Mouse (Mus musculus) adrenal gland, postnatal 25 days (tissue): ENCODE measurements around the gene Enox1. TPM values are rescaled to one million over a fixed set of nuclear protein-coding genes. Genes with fewer than 3 reads are reported as not detected.
A peak's percentile ranks its signal among the peaks of the same experiment; 100 is the strongest.

Source experiments
- DNase-seq: peaks from one replicate; pipeline ENCODE4 v3.0.0; 2021; ENCODE audit warnings: mixed read lengths
- total RNA-seq: library from RNA; stranded (reverse); gene quantifications from 2 replicates; pipeline ENCODE4 v1.2.3, GENCODE M21; 2021

The Enox1 gene
- total RNA-seq, 1 experiment from 2014 or later, result 4.9 TPM

DNA sequence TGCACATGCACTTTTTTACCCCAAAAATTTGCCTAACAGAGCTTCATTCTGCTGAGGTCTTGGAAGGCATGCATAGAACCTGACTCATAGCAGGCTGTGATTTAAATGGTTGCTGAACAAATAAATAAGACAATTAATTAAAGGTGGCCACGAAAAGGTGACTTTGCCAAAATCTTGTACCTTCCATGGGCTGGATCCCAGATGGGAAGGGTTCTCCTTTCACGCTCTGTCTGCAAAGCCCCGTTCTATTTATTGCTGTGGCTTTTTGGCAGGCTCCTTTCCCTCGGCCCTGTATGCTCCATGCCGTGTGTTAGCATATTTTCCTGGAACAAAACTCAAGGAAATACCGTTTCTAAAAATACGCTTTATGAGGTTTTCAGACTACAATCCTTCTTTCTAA lies 300.3 kb downstream of the Enox1 start:
- no peak for DNase-seq

DNA sequence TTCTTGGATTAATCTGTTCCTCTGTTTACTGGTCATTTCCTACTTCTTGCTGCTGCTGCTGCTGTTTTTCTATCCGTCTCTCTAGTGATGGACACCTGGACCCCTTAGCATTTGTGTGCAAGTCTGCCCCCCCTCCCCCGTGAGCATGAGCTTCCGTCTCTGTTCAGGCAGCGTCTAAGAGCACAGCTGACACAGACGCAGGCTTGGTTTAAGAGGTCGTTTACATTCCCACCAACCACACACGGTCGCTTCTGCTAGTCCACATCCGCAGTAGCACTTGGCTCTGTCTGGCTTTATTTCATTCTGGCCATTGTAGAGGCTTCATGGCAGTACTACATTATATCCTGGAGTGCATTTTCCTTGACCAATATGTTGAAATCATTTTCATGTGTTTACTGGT lies 301.7 kb downstream of the Enox1 start:
- DNase-seq, result no peak

DNA sequence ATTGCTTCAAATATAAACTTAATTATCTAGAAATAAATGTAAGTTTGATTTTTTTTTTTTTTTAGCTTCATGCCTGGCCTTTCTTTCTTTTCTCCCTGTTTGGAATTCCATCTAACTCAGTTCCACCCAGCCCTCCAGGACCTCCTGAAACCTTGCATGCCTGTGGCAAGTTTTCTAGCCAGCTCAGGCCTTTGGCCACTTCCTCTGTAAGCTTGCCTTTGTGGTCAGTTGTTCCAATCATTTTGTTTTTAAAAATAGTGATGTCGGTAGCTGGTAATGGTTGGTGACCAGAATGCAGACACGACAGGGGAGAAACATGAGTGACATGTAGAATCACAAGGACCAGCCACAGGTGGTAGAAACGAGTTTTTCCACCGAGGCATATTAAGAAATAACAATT lies 307.4 kb downstream of the Enox1 start:
- DNase-seq, result no peak

DNA sequence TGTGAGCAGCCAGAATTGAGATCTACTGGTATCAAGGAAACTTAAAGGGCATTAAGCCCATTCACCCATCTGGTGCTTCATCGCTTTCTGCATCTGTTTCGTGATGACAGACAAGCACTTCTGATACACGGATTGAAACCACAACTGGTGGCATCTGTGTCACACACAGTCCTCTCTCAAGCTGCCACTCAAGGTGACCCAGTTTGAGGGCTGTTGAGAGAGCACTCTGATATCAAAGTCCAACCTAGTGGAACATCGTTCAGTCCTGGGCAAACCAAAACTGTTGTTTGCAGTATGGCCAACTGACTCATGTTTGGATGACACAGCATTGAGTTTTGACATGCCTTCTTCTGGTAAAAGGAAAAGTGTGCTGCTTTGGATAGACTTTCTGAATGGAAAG lies 308.2 kb downstream of the Enox1 start:
- no peak for DNase-seq

DNA sequence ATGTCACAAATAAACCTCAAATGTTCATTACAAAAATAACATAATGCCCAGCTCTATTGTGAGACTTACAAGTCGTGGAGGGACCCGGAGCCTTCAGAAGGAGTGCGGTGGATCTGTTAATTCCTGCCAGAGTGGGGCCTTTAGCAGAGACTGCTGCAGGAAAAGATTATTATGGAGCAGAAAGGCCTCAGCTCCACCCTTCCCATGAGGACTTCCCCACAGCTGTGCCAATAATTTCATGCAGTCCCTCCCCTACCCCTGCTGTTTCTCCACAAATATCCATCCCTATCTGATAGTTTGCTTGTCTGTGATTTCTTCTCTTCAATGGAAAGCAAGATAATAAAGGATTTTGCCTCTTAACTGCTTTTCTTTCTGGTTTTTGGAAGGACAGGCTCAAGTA lies 314.0 kb downstream of the Enox1 start:
- no peak for DNase-seq

DNA sequence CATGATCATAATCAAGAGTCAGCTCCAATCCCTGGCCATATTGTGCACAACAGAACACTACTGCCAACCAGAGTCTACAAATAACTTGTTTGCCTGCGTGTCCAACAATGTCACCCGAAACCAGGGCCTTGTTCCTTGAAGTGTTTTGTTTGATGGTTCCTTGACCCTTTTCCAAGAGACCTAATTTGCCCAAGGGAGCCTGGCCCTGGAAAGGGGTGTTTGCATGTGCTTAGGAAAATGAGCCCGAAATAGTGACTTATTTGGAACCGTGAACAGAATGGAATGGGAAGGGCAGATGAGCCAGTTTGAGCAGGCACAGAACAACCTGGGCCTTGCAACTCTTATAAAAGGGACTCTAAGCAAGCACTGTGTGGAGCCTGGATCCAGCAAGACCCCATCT lies 316.9 kb downstream of the Enox1 start:
- DNase-seq, result no peak

DNA sequence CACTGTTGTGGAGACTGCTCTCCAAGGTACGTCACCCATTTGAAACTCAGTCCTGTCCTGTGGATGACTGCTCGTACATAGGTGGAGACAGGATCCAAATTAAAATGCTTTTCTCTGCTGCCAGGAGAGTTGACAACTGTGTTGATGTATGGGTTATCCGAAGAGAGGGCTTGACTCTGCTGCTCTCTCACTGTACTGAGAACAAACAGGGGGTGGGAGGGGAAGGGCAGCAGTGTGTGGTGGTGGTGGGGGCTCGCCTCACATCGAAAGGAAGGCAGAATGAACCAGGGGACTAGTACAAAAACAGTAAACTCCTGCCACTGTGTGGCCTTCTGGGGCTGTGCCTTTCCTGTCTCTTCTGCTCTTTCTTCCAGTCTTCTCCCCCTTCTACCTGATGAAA lies 317.5 kb downstream of the Enox1 start:
- no peak for DNase-seq

DNA sequence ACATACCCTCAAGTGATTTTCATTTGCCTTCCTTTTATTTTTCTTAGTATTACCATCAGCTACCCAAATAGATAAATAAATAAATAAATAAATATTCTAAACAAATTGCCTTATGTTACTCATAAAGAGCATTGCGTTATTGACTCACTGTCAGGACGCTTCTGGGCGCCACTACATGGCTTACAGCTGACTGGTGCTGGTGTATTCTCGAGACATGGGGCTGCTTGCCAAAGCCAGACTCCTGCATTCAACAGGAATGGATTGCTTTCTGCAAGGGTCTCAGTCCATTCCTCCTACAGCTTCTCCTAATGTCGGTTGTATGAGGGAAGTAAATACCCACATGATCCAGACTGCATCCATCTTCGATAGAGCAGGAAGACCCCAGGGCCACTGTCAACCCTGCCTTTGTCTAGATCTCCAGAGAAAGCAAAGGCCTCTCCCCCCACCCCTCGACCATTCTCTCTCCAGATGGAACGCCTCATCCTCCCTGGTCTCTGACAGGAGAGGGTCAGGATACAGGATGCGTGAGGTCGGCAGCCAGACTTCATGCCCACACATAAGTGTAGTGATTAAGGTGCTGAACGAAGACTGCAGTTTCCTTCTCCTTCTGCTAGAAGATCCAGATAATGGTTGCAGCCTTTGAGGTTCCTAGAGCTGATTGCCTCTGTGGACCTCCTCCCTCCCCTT lies 318.7 kb downstream of the Enox1 start:
- DNase-seq, result no peak

DNA sequence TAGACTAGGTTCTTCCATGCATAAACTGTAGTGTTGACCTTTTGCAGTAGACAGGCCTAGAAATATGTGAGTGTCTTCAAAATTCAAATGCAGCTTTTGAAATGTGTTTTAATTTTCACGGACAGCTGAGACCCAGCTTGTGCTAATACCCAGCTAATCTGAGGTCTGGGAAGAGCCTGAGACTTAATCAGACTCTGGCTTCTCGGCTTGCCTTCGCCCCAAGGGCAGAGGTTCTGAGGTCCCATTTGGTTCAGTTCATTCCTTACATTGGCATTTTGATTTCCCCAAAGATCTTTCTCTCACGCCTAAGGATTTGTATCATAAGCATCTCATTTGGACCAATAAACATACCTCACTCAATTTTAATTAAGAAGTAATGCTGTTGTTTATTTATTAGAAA lies 321.1 kb downstream of the Enox1 start:
- no peak for DNase-seq

DNA sequence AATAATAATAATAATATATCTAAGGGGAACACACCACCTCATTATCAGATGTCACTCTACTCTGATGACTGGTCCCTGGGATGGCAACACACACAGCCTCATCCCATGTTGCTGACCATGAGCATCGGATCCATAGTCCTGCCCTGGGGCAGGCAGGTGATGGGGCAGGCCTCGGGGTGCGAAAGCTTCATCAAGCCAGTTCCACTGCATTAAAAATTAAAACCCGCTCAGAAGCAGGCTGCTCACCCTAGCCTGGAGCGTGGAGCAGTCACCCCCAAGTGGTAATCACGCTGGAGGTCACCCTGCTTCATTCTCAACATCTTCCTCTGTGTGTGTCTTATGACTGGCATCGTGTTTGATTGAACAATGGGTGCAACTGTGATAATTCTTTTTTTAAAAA lies 321.6 kb downstream of the Enox1 start:
- no peak for DNase-seq

DNA sequence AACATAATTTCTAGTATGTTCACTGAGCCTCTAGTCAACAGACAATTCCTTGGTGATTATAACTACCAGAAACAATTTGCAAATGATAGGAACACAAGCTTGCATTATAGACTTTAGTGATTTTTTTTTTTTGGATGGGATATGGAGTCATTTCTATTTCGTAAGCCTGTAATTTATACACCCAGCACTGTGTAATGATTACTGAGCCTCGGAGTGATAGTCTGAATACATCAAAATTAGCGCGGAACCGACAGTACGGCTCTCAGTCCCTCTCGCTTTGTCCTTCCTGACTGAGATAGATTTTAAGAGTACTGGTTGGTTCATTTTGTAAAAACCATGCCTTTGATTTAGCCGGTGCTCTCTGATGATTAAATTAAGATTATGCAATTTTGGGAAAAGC lies 322.1 kb downstream of the Enox1 start:
- DNase-seq, result no peak

DNA sequence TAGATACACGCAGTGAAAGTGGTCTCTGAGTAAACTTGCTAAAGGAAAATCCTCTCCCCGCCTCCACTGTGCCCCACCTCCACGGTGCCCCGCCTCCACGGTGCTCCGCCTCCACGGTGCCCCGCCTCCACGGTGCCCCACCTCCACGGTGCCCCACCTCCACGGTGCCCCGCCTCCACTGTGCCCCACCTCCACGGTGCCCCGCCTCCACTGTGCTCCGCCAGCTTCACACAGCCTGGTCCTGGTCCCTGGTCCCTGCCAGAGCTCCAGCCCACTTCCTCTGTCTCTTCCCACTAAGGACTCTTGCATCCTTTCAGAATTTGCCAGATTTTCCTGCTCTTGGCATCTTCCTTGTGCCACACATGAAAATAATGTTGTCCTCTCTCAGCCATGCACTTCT lies 326.5 kb downstream of the Enox1 start:
- DNase-seq, result no peak

DNA sequence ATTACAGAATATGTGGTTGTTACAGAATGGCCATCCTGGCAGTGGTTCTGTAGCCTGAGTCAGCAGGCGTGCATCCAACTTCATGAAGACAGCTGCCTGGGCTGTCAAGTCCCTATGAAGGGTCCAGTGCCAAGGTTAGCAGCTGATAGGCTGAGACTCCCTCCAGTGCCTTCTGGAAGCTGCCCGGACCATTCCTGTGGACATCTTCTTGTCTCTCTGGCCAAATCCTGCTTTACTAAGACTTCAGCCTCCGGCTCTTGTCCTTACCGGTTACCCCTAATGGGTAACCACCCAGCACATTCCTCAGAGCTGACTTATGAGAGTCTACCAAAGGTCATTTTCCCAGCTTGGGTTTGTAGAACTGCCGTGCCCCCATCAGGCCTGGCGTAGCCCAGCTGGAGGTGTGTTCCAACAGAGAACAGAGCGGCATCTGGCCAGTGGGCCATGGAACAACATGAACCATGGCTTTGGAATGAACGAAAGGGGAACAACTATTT lies 328.4 kb downstream of the Enox1 start:
- DNase-seq, result peak; percentile 78

DNA sequence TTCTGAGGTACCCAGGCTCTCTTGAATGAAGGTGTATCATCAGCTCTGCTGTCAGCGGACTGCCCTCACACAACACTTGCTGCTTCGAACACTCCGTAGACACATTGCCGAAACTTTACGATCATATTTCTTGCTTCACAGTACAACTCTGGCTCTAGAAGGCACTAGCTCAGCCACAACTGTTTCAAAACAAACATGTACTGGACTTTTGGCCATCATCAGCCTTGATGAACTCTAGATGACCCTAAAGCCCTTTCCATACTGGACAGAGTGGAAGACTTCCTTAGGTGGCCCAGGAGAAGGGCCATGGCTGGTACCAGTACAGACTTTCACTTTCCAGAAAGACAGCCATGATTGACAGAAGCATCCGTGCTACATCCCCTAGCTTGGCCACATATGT lies 334.1 kb downstream of the Enox1 start:
- no peak for DNase-seq

DNA sequence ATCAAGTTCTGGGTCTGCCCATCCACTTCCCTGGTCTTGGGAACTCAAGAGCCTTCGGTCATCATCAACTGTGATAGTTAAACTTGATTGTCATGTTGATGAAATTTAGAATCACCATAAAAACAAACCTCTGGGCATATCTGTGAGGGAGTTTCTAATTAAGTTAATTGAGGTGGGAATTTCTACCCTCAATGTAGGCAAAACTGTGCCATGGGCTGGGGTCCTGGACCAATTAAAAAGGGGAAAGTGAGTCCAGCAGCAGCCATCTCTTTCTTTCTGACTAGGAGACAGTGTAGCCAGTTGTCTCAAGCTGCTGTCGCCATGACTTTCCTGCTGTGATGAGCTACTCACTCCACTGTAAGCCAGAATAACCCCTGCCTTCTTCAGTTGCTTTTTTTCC lies 335.2 kb downstream of the Enox1 start:
- no peak for DNase-seq

DNA sequence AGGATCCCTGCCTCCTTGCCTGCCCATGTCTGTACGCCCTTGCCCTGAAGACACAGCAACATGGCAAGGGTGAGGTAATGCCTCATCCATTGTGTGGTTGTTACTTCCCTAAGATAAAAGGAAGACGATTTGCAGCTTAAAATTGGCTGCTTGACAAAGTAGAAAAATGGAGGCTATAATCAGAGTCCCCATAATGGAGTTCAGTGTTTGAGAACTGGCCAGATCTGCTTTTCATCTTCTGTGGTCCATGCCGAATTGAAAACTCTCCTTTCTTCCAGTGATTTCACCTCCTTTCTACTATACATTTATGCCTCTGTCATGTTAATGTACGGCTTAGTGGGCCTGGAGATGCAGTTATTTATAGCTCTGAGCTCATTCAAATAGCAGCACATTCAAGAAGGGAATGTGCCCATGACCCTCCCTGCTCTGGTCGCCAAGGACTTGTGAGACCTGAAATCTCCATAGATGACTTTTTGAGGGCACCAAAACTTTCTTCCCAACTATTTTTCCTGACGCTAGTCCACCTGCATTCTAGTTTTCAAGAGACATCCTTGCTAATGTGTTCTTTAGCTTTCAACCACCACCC lies 343.5 kb downstream of the Enox1 start:
- DNase-seq, result no peak

DNA sequence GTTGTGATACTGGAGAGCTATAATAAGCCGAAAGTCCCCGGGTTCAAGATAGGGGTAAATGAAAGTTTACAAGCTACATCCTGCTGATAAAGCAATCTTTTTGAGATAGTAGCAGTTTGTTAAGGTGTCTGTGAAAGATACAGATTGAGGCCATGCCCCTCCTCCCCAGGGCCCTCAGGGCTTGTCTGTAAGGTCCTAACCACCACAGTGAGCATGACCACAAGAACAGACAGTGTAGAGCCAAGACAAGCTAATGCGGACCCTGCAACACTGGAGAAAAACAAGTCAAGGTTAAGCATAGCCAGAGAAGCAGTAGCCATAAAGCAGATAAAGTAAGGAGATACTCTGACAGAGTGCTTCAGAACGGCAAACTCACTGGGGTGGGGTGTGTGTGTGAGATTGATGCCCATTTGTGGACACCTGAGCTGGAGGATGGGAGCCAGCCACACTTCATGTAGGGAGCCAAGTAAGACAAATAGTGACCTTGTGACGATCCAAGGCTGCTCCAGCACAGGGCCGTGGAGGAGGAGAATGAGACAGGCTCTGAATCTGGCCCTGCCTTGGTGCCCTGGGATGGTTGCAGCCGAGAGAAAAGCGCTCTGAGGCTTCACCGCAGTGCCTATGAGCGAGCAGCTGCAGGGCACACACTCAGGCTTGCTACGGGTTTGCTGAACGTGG lies 348.0 kb downstream of the Enox1 start:
- peak; percentile 19 for DNase-seq

DNA sequence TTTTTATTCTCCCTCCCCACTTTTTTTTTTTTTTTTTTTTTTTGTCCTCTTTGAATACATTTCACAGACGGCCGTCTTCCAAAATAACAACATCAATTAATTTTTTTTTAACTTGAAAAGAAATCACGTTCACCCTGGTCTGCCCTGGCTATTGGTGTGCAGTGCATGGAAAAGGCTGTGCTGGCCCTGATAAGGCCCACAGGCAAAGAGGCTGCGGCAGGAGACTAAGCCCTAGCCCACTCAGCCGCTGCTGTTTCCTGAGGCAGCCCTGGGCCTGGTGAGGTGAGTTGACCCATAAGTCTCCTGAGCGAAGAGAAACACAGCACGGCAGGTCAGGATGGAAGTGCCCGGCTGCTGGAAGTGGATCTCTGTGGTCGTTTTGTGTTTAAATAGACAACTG lies 349.8 kb downstream of the Enox1 start:
- no peak for DNase-seq

DNA sequence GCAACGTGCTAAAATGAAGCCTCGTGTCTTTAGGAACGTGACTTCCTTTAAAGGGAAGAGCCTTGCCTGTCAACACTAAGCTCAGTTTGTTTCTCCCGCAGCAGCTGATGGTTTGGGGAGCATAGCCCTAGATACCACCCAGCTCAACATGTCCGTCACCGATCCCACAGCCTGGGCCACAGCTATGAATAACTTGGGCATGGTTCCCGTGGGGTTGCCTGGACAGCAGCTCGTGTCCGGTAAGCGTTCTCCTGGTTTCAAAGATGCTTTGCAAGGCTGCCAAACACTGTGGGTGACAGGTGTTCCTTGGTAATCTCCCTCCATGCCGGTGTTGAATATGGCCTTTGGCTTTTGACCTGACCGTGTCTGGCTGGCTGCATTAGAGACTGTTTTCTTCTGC lies 351.5 kb downstream of the Enox1 start:
- no peak for DNase-seq

DNA sequence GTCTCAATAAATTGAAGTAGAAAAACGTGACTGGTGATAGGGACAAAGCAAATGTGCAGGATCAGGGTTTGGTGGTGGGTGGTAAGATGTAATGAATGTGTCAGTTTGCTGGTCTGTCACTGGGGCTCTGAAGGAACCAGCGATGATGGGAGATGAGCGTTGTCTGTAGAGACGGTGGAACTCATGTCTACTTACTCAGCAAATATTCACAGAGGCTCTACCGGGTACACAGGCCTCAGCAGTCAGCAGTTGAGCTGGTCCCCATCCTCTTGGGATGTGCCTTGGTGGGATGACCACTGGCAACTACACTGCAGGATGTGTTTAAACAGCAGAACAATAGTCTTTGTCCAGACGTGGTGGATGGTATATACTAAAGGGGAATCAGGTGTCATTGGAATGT lies 352.5 kb downstream of the Enox1 start:
- DNase-seq, result no peak

DNA sequence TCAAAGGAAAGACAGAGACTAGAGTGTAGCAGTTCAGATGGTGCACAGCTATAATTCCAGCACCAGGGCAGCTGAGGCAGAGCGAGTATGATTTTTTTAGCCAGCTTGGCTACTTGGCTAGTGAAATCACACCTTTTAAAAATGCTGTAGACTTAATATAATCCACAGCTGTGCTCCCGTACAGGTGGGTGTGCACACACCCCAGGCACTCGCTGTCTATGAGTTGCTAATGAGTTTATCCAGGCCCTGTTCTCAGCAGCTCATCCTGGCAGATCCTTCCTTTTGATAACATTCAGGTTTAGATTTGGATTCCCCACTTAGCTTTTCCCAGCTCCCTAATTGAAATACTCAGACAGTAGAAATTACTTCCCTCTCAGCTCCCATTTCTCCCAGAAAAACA lies 353.4 kb downstream of the Enox1 start:
- no peak for DNase-seq

DNA sequence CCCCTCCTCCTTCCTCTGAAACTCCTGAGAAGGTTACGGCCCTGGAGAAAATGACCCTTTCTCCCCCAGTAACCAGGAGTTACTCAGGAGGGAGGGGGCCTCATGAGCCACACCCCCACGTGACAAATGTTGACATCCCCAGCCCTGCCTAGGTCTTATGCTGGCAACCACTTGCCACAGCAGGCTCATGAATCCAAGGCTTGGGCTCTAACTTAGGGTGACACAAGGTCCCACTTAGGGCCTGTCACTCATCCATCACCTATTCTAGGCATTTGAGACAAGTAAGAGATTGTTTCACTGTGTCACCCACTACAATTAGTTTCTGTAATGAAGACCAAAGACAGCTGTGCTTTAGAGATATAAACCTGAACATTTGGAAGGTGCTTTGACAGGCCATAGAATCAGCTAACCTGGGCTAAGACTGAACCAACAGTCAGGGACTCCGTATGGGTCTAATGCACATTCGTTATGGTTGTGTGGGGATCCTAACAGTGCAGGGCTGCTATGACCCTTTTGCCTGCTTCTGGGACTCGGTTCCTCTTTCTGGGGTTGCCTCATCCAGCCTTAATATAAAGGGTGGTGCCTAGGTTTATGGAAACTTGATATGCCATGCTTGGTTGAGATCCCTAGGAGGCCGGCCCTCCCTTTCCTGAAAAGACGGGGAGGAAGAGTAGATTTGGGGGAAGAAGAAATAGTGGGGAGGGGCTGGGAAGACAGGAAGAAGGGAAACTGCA lies 354.7 kb downstream of the Enox1 start:
- DNase-seq, result no peak

DNA sequence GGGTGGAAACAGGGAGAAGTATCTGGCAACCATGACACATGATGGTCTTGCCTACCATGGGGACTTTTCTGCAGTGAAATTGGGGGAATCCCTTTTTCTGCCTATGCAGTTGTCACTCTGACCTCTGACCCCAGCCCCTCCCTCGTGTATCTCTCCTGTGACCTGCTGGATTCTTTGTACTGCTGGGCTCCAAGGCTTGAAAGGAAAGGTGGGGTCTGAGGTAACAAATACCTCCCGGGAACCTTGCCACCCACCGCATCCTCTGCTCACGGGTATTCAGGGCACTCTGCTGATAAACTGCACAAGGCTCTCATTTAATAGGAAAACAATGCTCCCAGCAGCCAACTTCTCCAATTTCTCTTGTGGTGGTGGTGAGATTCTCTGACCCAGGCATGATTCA lies 361.5 kb downstream of the Enox1 start:
- no peak for DNase-seq
